Mouse (Mus musculus) MEL (cell line): ENCODE data around the gene Dennd1b. TPM values are rescaled to one million over a fixed set of nuclear protein-coding genes. Genes with fewer than 3 reads are reported as not detected.

Source experiments
- DNase-seq: peaks from one replicate; pipeline ENCODE4 v3.0.0; 2011; ENCODE audit warnings: low read depth, low spot score
- H3K27ac ChIP-seq: 2 replicates; pipeline ENCODE4 v1.5.1; 2012; ENCODE audit warnings: low read depth, mild to moderate bottlenecking, control low read depth, low read length, moderate library complexity; ENCODE audit not compliant: control insufficient read depth
- H3K27me3 ChIP-seq, 2 experiments: fragments of 150-350 bp in 1 of 2; sonication (generic) in 1 of 2; 2 replicates each; pipeline ENCODE4 v1.6.1; 2012; ENCODE audit warnings: low read length in 2 of 2, mild to moderate bottlenecking in 2 of 2, improper control_type of control experiment in 1 of 2, moderate library complexity in 1 of 2; ENCODE audit not compliant: insufficient read depth in 2 of 2, control insufficient read depth in 1 of 2
- H3K36me3 ChIP-seq, 2 experiments: 2 replicates each; pipeline ENCODE4 v1.6.1; 2012 to 2014; ENCODE audit warnings: low read length in 2 of 2, improper control_type of control experiment in 1 of 2, inconsistent platforms in 1 of 2, mild to moderate bottlenecking in 1 of 2; ENCODE audit not compliant: insufficient read depth in 2 of 2, control insufficient read depth in 1 of 2
- H3K4me1 ChIP-seq, 2 experiments: fragments of 150-350 bp in 1 of 2; sonication (generic) in 1 of 2; 2 replicates each; pipeline ENCODE4 v1.6.1; 2012; ENCODE audit warnings: low read length in 2 of 2, improper control_type of control experiment in 1 of 2, mild to moderate bottlenecking in 1 of 2; ENCODE audit not compliant: insufficient read depth in 2 of 2, control insufficient read depth in 1 of 2
- H3K4me3 ChIP-seq, 2 experiments: fragments of 150-350 bp in 1 of 2; sonication (generic) in 1 of 2; 2 replicates each; pipeline ENCODE4 v1.5.1; 2012; ENCODE audit warnings: low read depth in 2 of 2, low read length in 2 of 2, mild to moderate bottlenecking in 2 of 2, moderate library complexity in 2 of 2, control low read depth in 1 of 2, improper control_type of control experiment in 1 of 2; ENCODE audit not compliant: control insufficient read depth in 1 of 2, insufficient read depth in 1 of 2
- H3K79me2 ChIP-seq: 2 replicates; pipeline ENCODE4 v1.6.1; 2012; ENCODE audit warnings: mild to moderate bottlenecking, low read length, moderate library complexity; ENCODE audit not compliant: control insufficient read depth, poor library complexity, insufficient read depth
- H3K9ac ChIP-seq: 2 replicates; pipeline ENCODE4 v1.6.1; 2012; ENCODE audit warnings: low read depth, mild to moderate bottlenecking, control low read depth, low read length, moderate library complexity; ENCODE audit not compliant: control insufficient read depth, poor library complexity, severe bottlenecking
- H3K9me3 ChIP-seq: fragments of 150-350 bp; sonication (generic); replicated peaks from 2 replicates; pipeline ENCODE4 v1.6.1; 2012; ENCODE audit warnings: mild to moderate bottlenecking, low read length, improper control_type of control experiment, moderate library complexity; ENCODE audit not compliant: insufficient read depth
- CHD1 ChIP-seq: IDR thresholded peaks from 2 replicates; pipeline ENCODE4 v1.6.1; 2012; ENCODE audit warnings: low read depth, mild to moderate bottlenecking, inconsistent platforms, low read length, improper control_type of control experiment
- CTCF ChIP-seq, 3 experiments: IDR thresholded peaks in 2 of 3; conservative IDR thresholded peaks in 1 of 3; 2 replicates each; pipeline ENCODE4 v1.5.1; 2011 to 2012; ENCODE audit warnings: low read length in 3 of 3, low read depth in 2 of 3, mild to moderate bottlenecking in 2 of 3, improper control_type of control experiment in 1 of 3, inconsistent platforms in 1 of 3, mixed read lengths in 1 of 3, moderate library complexity in 1 of 3; ENCODE audit not compliant: control insufficient read depth in 1 of 3, insufficient read depth in 1 of 3, poor library complexity in 1 of 3, severe bottlenecking in 1 of 3
- E2F4 ChIP-seq: IDR thresholded peaks from 2 replicates; pipeline ENCODE4 v1.6.1; 2011; ENCODE audit warnings: low read depth, low read length, improper control_type of control experiment, borderline replicate concordance
- EP300 ChIP-seq, 2 experiments: IDR thresholded peaks; 2 replicates each; pipeline ENCODE4 v1.6.1; 2011; ENCODE audit warnings: improper control_type of control experiment in 2 of 2, low read length in 2 of 2, low read depth in 1 of 2, mild to moderate bottlenecking in 1 of 2
- GABPA ChIP-seq: IDR thresholded peaks from 2 replicates; pipeline ENCODE4 v1.6.1; 2012; ENCODE audit warnings: low read depth, mild to moderate bottlenecking, inconsistent platforms, low read length, improper control_type of control experiment, moderate library complexity
- GATA1 ChIP-seq: IDR thresholded peaks from 2 replicates; pipeline ENCODE4 v1.6.1; 2011; ENCODE audit warnings: low read depth, low read length, improper control_type of control experiment
- HCFC1 ChIP-seq: IDR thresholded peaks from 2 replicates; pipeline ENCODE4 v1.6.1; 2012; ENCODE audit warnings: low read depth, mild to moderate bottlenecking, inconsistent platforms, low read length, improper control_type of control experiment, moderate library complexity
- JUND ChIP-seq: IDR thresholded peaks from 2 replicates; pipeline ENCODE4 v1.6.1; 2011; ENCODE audit warnings: low read depth, mild to moderate bottlenecking, improper control_type of control experiment, low read length
- KAT2A ChIP-seq: conservative IDR thresholded peaks from 2 replicates; pipeline ENCODE4 v1.6.1; 2012; ENCODE audit warnings: low read depth, low read length, improper control_type of control experiment, inconsistent platforms
- MAX ChIP-seq: IDR thresholded peaks from 2 replicates; pipeline ENCODE4 v1.6.1; 2011; ENCODE audit warnings: low read length, improper control_type of control experiment
- MAZ ChIP-seq: IDR thresholded peaks from 2 replicates; pipeline ENCODE4 v1.6.1; 2012; ENCODE audit warnings: low read depth, mild to moderate bottlenecking, inconsistent platforms, low read length, improper control_type of control experiment
- MXI1 ChIP-seq: IDR thresholded peaks from 2 replicates; pipeline ENCODE4 v1.6.1; 2011; ENCODE audit warnings: mild to moderate bottlenecking, low read depth, low read length, improper control_type of control experiment
- MYB ChIP-seq: IDR thresholded peaks from 2 replicates; pipeline ENCODE4 v1.6.1; 2011; ENCODE audit warnings: mild to moderate bottlenecking, low read depth, low read length, improper control_type of control experiment
- MYC ChIP-seq: IDR thresholded peaks from 2 replicates; pipeline ENCODE4 v1.6.1; 2011; ENCODE audit warnings: low read depth, mild to moderate bottlenecking, low read length, improper control_type of control experiment, moderate library complexity
- NELFE ChIP-seq: IDR thresholded peaks from 2 replicates; pipeline ENCODE4 v1.6.1; 2011; ENCODE audit warnings: low read depth, low read length, improper control_type of control experiment
- POLR2AphosphoS2 ChIP-seq: IDR thresholded peaks from 2 replicates; pipeline ENCODE4 v1.6.1; 2011; ENCODE audit warnings: low read length, improper control_type of control experiment
- POLR2AphosphoS5 ChIP-seq: IDR thresholded peaks from 2 replicates; pipeline ENCODE4 v1.6.1; 2012; ENCODE audit warnings: low read depth, borderline replicate concordance, mild to moderate bottlenecking, inconsistent platforms, low read length, moderate library complexity, mixed read lengths
- RCOR1 ChIP-seq: IDR thresholded peaks from 2 replicates; pipeline ENCODE4 v1.6.1; 2012; ENCODE audit warnings: low read depth, mild to moderate bottlenecking, inconsistent platforms, low read length, improper control_type of control experiment
- SIN3A ChIP-seq: IDR thresholded peaks from 2 replicates; pipeline ENCODE4 v1.6.1; 2012; ENCODE audit warnings: low read length, improper control_type of control experiment, inconsistent platforms
- TAL1 ChIP-seq: IDR thresholded peaks from 2 replicates; pipeline ENCODE4 v1.6.1; 2012; ENCODE audit warnings: mild to moderate bottlenecking, inconsistent platforms, low read length, moderate library complexity, mixed read lengths
- TBP ChIP-seq: IDR thresholded peaks from 2 replicates; pipeline ENCODE4 v1.8.0; 2011; ENCODE audit warnings: low read depth, low read length, improper control_type of control experiment
- TCF12 ChIP-seq: IDR thresholded peaks from 2 replicates; pipeline ENCODE4 v1.6.1; 2014; ENCODE audit warnings: low read depth, mild to moderate bottlenecking, inconsistent platforms, low read length, improper control_type of control experiment, moderate library complexity
- UBTF ChIP-seq: IDR thresholded peaks from 2 replicates; pipeline ENCODE4 v1.6.1; 2012; ENCODE audit warnings: low read depth, mild to moderate bottlenecking, inconsistent platforms, low read length, improper control_type of control experiment, moderate library complexity, borderline replicate concordance; ENCODE audit not compliant: insufficient read depth
- USF1 ChIP-seq: IDR thresholded peaks from 2 replicates; pipeline ENCODE4 v1.6.1; 2014; ENCODE audit warnings: low read depth, mild to moderate bottlenecking, inconsistent platforms, low read length, improper control_type of control experiment, moderate library complexity
- ZC3H11A ChIP-seq: IDR thresholded peaks from 2 replicates; pipeline ENCODE4 v1.6.1; 2012; ENCODE audit warnings: low read depth, mild to moderate bottlenecking, inconsistent platforms, low read length, improper control_type of control experiment
- ZMIZ1 ChIP-seq: IDR thresholded peaks from 2 replicates; pipeline ENCODE4 v1.6.1; 2012; ENCODE audit warnings: low read depth, mild to moderate bottlenecking, inconsistent platforms, low read length, improper control_type of control experiment, moderate library complexity
- ZNF384 ChIP-seq: IDR thresholded peaks from 2 replicates; pipeline ENCODE4 v1.6.1; 2012; ENCODE audit warnings: low read depth, mild to moderate bottlenecking, inconsistent platforms, low read length, improper control_type of control experiment
- polyA plus RNA-seq, 2 experiments: library from polyadenylated mRNA; stranded (reverse) in 1 of 2; unstranded in 1 of 2; fragments of >175 nt in 1 of 2; fragments of >200 nt in 1 of 2; gene quantifications; 2 replicates each; pipeline versions ENCODE4 v1.2.1 to v1.2.4; 2012; ENCODE audit warnings: low replicate concordance in 2 of 2, low read depth in 1 of 2; ENCODE audit not compliant: insufficient read length in 2 of 2, insufficient read depth in 1 of 2, missing spikeins in 1 of 2
- total RNA-seq: library from RNA; depleted of rRNA; stranded (reverse); fragments of 300-350 nt; gene quantifications from 2 replicates; pipeline ENCODE4 v1.2.3, GENCODE M21; 2012

Gene Dennd1b
- total and polyA plus RNA-seq, 3 experiments = 3.9 to 4.1 TPM; not detected in 1

- no peaks in the 10 kb centered on the region for H3K79me2 ChIP-seq
- no peak overlapping the region for H3K9ac ChIP-seq
- no peak overlapping the region for H3K27ac ChIP-seq
- TF ChIP-seq MXI1 (no peak), POLR2AphosphoS5 (no peak), GABPA (no peak), ZC3H11A (no peak), TCF12 (no peak), KAT2A (no peak), MYC (no peak), HCFC1 (no peak), POLR2AphosphoS2 (no peak), UBTF (no peak), USF1 (no peak), NELFE (no peak), SIN3A (no peak), ZNF384 (no peak), JUND (no peak), TAL1 (no peak), CTCF (IDR thresholded peaks at IDR 0.05 in 2 of 3, conservative IDR thresholded peaks at IDR 0.05 in 1 of 3; ENCODE audit: control insufficient read depth in 1 of 3, insufficient read depth in 1 of 3, low read depth in 2 of 3, low read length in 3 of 3, poor library complexity in 1 of 3, severe bottlenecking in 1 of 3) (no peak), MYB (no peak)
- H3K36me3 ChIP-seq = no peaks in the 10 kb centered on the region
- H3K4me3 ChIP-seq = no peak overlapping the region
- DNase-seq = no peak
- no peaks in the 10 kb centered on the region; a peak in 1 of 4 replicates for H3K4me1 ChIP-seq
- H3K27me3 ChIP-seq = no peaks in the 10 kb centered on the region
- no peaks in the 10 kb centered on the region for H3K9me3 ChIP-seq
Observed at GRCm38 (mm10) chr1:138996663-138997062, 33.4 kb downstream of the Dennd1b start.

GRCm38 (mm10) chr1:139000675-139001379, 37.6 kb downstream of the Dennd1b start:
- Histone ChIP-seq H3K9me3 (no peaks in the 10 kb centered on the region), H3K4me3 (no peak overlapping the region), H3K36me3 (peaks cover 0 to 2% of the 10 kb centered on the region in 2 experiments; a peak in 1 of 4 replicates), H3K79me2 (no peaks in the 10 kb centered on the region), H3K27ac (no peak overlapping the region), H3K4me1 (no peaks in the 10 kb centered on the region; a peak in 1 of 4 replicates), H3K9ac (no peak overlapping the region), H3K27me3 (no peaks in the 10 kb centered on the region)
- no peak for DNase-seq
- no peak for TF ChIP-seq SIN3A
- no peak for TF ChIP-seq MAX
- TF ChIP-seq E2F4 = no peak
- no peak for TF ChIP-seq JUND
- no peak for TF ChIP-seq ZMIZ1
- TF ChIP-seq RCOR1 = no peak
- no peak for TF ChIP-seq MAZ
- no peak for TF ChIP-seq EP300 (IDR thresholded peaks at IDR 0.05; ENCODE audit: low read depth in 1 of 2, low read length in 2 of 2)
- TF ChIP-seq ZC3H11A = no peak
- TF ChIP-seq MYC = no peak
- TF ChIP-seq TBP = no peak
- no peak for TF ChIP-seq TAL1
- no peak for TF ChIP-seq CTCF (IDR thresholded peaks at IDR 0.05 in 2 of 3, conservative IDR thresholded peaks at IDR 0.05 in 1 of 3; ENCODE audit: control insufficient read depth in 1 of 3, insufficient read depth in 1 of 3, low read depth in 2 of 3, low read length in 3 of 3, poor library complexity in 1 of 3, severe bottlenecking in 1 of 3)
- no peak for TF ChIP-seq CHD1
- no peak for TF ChIP-seq GATA1
